8 mouse cellular contexts compared by ENCODE assay signal in the genomic region with DNA sequence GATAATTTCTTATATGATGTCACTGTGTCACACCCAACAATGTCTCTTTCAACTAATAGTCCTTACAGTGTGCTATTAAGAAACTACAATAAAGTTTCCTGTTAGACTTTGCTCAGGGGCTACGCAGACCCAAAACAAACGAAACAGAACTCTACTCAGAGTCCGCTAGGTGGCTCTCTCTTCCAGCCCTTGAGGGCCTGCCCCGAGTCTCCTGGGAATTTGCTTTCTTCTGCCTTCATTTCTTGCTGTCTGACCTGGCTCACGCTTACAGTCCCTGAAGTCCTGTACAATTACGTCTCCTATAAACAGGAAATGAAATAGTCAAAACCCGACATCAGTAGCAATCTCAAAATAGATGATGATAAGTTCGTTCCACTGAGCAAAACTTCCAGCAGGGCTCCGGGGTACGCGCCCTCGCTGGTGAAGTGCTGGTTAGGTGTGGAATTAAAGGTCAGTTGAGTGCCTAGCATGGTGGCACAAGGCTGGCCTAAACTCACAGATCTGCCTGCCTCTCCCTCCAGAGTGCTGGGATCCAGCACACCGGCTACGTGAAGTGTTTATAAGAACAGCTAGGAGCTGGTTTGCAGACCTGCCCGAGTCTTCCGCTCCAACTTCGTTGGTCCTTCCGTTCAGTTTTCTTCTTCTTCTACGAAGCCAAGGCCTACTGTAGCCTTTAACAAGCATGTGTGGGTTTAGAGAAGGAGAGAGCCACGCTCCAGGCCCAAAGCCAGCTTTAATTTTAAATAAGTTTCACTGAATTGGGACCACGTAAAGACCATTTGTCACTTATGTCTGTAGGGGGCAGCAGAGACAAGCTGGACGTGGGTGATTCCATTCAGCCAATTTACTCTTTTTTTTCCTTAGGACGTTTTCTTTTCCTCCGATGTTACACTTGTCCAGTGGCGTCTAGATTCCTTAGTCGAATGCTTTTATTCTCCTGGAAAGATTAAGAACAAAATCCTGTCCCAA. TPM values are rescaled to one million over a fixed set of nuclear protein-coding genes. Genes with fewer than 3 reads are reported as not detected.
DNase-seq lines count a peak whose midpoint lies in the region; ATAC-seq lines count a peak whose summit lies in the region.

No protein-coding gene starts in this region.

- WGBS in forebrain, embryonic 13.5 days, result 27% methylated on average over 26 of the region's 26 CpGs
- 17% methylated on average over 26 of the region's 26 CpGs for WGBS in lung, embryonic 16.5 days

- H3K4me1 ChIP-seq in forebrain, embryonic 13.5 days, result peaks cover 5% of the 10 kb centered on the region
- H3K4me1 ChIP-seq in lung, embryonic 16.5 days (replicated peaks; ENCODE audit: control insufficient read depth, insufficient read depth, low read length), result peaks cover 5% of the 10 kb centered on the region

- 0 out of 2 replicates have a peak overlapping the region, but pooled peaks have one; percentile 12 for H3K4me3 ChIP-seq in forebrain, embryonic 13.5 days
- peak overlapping the region; percentile 38 for H3K4me3 ChIP-seq in lung, embryonic 16.5 days (ENCODE audit: low read length)

- H3K27me3 ChIP-seq in forebrain, embryonic 13.5 days, result no peaks in the 10 kb centered on the region
- H3K27me3 ChIP-seq in lung, embryonic 16.5 days (ENCODE audit: control insufficient read depth, insufficient read depth, low read depth, low read length), result no peaks in the 10 kb centered on the region

- no peak overlapping the region for H3K9ac ChIP-seq in forebrain, embryonic 13.5 days
- H3K9ac ChIP-seq in lung, embryonic 16.5 days (ENCODE audit: low read length), result peak overlapping the region; percentile 61

- no peaks in the 10 kb centered on the region for H3K36me3 ChIP-seq in forebrain, embryonic 13.5 days (ENCODE audit: poor library complexity, severe bottlenecking)
- no peaks in the 10 kb centered on the region for H3K36me3 ChIP-seq in lung, embryonic 16.5 days (ENCODE audit: control insufficient read depth, insufficient read depth, low read length)

- peak; percentile 38; the same call in 1 of the 2 replicates for ATAC-seq in forebrain, embryonic 13.5 days
- peak; percentile 76 for ATAC-seq in lung, embryonic 16.5 days (ENCODE audit: low read depth)

- no peak overlapping the region for H3K27ac ChIP-seq in forebrain, embryonic 13.5 days
- 0 out of 2 replicates have a peak overlapping the region, but pooled peaks have one; percentile 36 for H3K27ac ChIP-seq in lung, embryonic 16.5 days (ENCODE audit: low read length)

- peak; percentile 59 to 88 for DNase-seq in adrenal gland, adult (ENCODE audit: inconsistent age in 2 of 2, low spot score in 1 of 2)
- DNase-seq in adrenal gland, postnatal 4 days (ENCODE audit: low spot score in 2 of 2), result no peak
- peak; percentile 64 for DNase-seq in c-Kit-positive CD71-positive TER-119-positive erythroid progenitor cells, embryonic 14.5 days (ENCODE audit: low spot score)
- peak; percentile 78 for DNase-seq in heart, postnatal 4 days
- peak; percentile 28 to 74 for DNase-seq in layer of hippocampus, adult 18-20 months (ENCODE audit: low spot score in 2 of 2)
- DNase-seq in retina, embryonic 14.5 days (ENCODE audit: low spot score), result peak; percentile 90

- H3K9me3 ChIP-seq in forebrain, embryonic 13.5 days (replicated peaks), result no peaks in the 10 kb centered on the region
- H3K9me3 ChIP-seq in lung, embryonic 16.5 days (ENCODE audit: control insufficient read depth, low read length), result no peaks in the 10 kb centered on the region

- peak overlapping the region; percentile 44 for H3K4me2 ChIP-seq in forebrain, embryonic 13.5 days
- H3K4me2 ChIP-seq in lung, embryonic 16.5 days (ENCODE audit: low read depth, low read length), result peak overlapping the region; percentile 64

RNA-seq across cellular contexts. Expression of gene Treh, which starts 17.7 kb away (rescaled TPM):
- not detected for total RNA-seq in adrenal gland, postnatal 4 days (2021)
- polyA plus RNA-seq in forebrain, embryonic 13.5 days (2015; fragmentation: Nextera tagmentation; extraction: Ambion mirVana), result not detected in 2 replicates
- not detected for total RNA-seq in heart, postnatal 4 days (2021)
- not detected for total RNA-seq in layer of hippocampus, adult 18-20 months (2021)
- not detected in 2 replicates for polyA plus RNA-seq in lung, embryonic 16.5 days (2015; fragmentation: Nextera tagmentation; extraction: Ambion mirVana)

RNA-seq across cellular contexts. Expression of gene Ddx6, which starts 50.7 kb away (rescaled TPM):
- 100 to 1,000 TPM; 146 to 157 TPM for total RNA-seq in adrenal gland, postnatal 4 days (2021)
- 28.1 and 30.0 TPM in 2 replicates for polyA plus RNA-seq in forebrain, embryonic 13.5 days (2015; fragmentation: Nextera tagmentation; extraction: Ambion mirVana)
- 100 to 1,000 TPM in 1 of 2 experiments, 10 to 100 TPM in 1; 99.8 to 101 TPM for total RNA-seq in heart, postnatal 4 days (2021)
- total RNA-seq in layer of hippocampus, adult 18-20 months (2021), result 100 to 1,000 TPM; 145 to 146 TPM
- polyA plus RNA-seq in lung, embryonic 16.5 days (2015; fragmentation: Nextera tagmentation; extraction: Ambion mirVana), result 15.2 and 16.5 TPM in 2 replicates

Comparison
In these comparisons a context has a peak if more than half of its experiments do, and no peak if none do; other contexts are left out.
1. DNase-seq: peak in adrenal gland, adult (2 of 2), c-Kit-positive CD71-positive TER-119-positive erythroid progenitor cells, embryonic 14.5 days (single experiment), heart, postnatal 4 days (single experiment), layer of hippocampus, adult 18-20 months (2 of 2) and retina, embryonic 14.5 days (single experiment); none in adrenal gland, postnatal 4 days (0 of 2).